Mouse (Mus musculus): Measurements from ENCODE around the gene Phactr3. TPM values are rescaled to one million over a fixed set of nuclear protein-coding genes. Genes with fewer than 3 reads are reported as not detected.

The Phactr3 gene
- total RNA-seq, 2 experiments from 2014 or later: 148 TPM

DNA sequence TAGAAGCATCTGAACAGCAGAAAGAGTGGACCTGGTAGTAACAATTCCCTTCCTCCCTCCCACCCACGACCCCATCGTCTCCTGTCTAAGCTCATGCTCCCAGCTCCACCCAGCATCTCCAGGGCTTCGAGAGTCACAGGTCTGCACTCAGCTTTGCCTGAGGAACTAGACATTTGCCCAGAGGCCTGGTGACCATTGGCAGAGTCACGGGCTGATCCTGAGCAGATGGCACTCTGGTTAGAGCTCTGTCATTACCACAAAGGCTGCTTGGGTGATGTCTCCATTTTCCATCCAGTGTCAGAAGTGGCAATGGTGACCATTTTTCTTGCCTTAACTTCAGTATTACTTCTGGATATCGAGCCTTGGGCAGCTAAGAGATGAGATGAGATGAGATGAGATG lies 127.1 kb downstream of the Phactr3 start:
- no peak for DNase-seq (ENCODE audit: extremely low spot score in 1 of 2, low spot score in 1 of 2)

DNA sequence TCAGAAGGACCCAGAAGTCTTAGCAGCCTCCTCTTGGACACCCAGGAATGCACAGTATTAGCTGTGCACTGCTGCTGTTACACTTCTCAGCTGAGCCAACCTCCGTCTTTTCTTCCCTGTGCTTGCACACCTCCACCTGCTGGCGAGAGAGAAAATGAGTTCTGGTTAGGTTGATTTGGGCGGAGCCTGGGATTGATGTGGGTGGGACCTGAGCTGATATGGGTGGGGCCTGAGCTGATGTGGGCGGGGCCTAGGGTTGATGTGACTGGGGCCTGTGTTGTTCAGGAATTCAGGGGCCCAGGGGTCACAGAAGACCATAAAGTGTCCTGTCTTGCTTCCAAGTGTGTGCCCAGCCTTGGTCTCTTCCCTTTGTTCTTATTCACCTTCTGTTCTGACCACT lies 128.0 kb downstream of the Phactr3 start:
- DNase-seq (ENCODE audit: extremely low spot score in 1 of 2, low spot score in 1 of 2): no peak

DNA sequence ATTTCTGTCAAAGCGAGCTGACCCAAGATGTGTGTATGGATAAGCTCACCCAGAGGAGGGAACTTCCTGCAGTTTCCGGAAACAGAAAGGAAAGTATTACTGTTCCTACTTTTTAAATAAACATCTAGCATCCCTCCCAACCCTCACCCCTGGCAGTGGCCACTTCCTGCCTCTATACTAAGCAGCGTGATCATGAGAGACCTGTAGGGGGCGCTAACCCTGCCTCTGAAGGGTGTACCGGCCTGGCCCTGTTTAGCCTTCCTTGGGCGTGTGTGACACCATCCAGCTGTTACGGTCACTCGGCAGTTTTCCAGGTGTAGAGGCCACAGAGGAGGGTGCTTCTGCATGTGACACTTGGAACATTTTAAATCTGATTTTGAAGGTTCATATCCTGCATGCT lies 128.5 kb downstream of the Phactr3 start:
- DNase-seq (ENCODE audit: extremely low spot score in 1 of 2, low spot score in 1 of 2): no peak

DNA sequence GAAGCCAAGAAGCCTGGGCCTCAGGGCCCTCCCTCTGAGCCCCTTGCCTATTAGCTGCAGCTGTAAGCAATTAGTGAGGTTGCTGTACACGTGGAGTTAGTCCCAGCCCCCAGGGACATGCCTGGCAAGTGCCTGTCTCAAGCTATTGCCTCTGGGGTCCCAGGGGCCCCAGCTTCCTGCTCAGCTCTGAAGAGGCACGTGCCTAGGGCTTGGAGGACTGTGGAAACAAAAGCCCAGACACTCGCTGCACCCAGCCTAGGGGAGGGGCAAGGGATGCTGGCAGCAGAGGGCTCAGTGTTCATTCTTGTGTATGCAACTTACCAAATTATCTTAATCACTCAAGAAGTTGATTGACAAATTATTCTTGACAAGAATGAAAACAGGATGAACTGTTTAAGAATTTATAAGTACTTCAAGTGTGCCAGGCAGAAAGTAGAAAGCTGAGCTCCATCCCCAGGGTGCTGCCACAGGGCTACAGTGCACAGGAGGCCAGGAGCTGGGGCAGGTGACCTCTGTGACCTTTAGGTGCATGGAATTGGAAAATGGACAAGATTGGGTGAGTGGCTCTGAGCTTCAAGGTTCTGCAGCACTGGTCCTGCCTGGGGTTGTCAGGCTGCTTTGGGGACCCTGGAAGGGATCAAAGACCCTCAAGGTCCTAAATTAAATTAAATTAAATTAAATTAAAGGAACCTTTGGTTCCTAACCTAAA lies 138.5 kb downstream of the Phactr3 start:
- no peak for DNase-seq (ENCODE audit: extremely low spot score in 1 of 2, low spot score in 1 of 2)

DNA sequence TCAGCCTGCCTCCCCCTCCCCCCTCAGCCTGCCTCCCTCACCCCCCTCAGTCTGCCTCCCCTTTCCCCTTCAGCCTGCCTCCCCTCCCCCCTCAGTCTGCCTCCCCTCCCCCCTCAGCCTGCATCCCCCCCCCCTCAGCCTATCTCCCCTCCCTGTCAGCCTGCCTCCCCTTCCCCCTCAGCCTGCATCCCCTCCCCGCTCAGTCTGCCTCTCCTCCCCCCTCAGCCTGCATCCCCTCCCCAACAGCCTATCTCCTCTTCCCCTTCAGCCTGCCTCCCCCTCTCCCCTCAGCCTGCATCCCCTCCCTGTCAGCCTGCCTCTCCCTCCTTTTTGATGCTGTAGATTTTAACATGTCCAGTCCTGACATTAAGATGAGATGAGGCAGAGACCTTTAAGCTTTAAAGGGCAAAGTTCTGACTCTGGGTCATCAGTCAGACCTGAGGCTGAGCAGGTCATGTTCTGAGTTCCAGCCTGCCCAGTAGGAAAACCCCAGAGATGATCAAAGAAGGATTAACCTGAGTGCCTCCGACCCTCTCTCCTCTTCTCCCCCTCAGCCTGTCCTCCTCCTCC lies 139.3 kb downstream of the Phactr3 start:
- DNase-seq (ENCODE audit: extremely low spot score in 1 of 2, low spot score in 1 of 2): no peak

DNA sequence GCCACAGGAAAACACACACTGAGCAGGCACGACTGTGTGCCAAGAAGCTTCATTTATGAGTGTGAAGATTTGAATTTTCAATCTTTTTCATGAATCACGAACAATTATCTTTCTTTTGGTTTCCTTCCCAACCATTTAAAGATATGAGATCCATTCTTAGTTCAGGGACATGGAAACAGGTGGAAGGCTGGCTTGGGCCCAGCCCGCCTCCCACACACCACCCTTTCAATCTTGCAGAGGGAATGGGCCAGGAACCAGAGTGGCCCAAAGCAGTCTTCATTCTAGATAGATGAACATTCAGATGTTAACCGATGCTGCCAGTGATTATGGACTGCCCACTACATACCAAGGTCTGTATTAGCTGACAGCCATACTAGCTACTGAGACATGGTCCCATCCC lies 144.3 kb downstream of the Phactr3 start:
- DNase-seq (ENCODE audit: extremely low spot score in 1 of 2, low spot score in 1 of 2): no peak

DNA sequence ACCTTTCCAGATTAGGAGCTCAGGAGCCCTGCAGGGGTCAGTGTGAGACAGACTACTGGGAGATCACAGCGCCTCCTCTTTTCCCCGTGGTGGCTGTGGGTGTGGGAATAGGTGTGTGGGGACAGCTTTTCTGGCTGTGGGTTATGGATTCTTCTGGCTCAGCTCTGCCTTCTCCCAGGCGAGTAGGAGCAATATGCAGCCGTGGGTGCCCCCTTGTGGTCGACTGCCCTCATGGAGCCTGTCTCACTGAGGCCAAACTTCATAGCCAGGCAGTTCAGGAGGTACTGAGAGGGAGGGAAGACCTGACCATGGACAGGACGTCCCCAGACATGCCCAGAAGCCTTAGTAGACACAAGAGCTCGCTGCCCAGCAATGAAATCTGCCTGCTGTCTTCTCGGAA lies 145.6 kb downstream of the Phactr3 start:
- peak; percentile 94 to 99 for DNase-seq (ENCODE audit: extremely low spot score in 1 of 2, low spot score in 1 of 2)

DNA sequence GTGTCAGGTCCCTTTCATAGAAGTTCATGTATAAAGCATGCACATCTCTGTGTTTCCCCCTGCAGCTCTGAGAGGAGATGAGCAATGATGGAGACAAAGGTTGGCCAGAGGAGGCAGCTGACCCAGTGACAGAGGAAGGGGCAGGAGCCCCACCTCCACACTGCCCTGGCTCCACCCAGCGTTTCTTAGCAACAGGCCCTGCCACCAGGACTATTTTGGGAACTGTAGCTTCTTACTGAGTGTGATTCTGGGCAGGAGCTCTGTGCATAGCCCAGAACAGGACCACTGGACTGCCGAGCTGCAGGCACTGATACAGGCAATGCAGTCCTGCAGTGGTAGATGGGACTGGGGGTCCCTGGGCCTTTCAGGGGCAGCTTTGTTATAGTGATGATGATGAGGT lies 146.7 kb downstream of the Phactr3 start:
- DNase-seq (ENCODE audit: extremely low spot score in 1 of 2, low spot score in 1 of 2): no peak

DNA sequence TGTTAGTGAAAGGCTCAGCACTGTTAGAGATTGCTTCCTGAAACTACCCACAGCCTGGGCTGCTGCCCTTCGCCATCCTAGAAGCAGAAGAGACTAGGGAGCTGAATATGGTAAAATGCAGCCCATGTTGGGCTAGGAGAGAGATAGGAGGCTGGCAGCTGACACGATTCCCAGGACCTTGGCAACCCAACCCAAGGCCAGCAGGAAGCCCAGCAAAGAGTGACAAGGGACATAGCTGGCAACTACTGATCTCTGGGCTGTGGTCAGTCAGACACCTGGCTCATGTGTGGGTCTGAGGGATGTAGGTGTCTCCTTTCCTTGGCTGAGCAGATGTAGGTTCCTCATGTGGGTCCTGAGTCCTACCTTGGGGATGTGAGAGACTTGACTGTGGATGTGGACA lies 152.0 kb downstream of the Phactr3 start:
- no peak for DNase-seq (ENCODE audit: extremely low spot score in 1 of 2, low spot score in 1 of 2)

DNA sequence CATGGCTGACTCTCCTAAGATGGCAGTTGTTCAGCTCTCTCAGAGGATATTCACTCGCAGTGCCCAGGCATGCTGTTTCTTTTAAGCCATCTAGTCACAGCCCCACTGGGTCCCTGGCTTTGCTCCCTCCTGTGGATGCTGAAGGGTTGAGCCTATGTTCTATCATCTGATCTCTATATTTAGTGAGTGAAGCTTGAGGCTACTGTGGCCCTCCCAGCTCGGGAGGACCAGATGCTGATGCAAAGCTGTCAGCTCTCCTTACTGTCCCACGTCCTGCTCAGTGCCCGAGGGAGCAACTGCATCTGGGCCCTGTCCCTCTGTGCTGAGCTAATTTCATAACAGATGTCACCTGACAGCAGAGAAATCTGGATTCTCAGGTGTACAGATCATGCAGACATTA lies 153.6 kb downstream of the Phactr3 start:
- DNase-seq (ENCODE audit: extremely low spot score in 1 of 2, low spot score in 1 of 2): no peak

DNA sequence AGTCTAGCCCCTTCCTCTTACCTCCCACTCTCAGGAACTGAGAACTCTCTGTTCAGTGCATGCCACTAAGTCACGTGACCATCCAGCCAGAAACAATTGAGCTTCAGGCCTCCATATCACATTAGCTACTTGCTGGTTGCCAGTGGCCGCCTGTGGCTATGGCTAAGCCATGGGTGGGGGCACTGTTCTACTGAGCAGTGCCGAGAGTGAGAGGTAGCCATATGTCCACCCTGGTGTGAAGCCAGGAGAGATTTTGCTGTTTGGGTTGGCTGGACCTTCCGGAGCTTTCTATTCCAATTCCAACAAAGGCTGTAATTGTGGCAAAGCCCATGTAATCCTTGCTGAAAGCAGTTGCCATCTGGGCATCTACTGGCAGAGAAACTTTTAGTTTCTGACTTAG lies 155.4 kb downstream of the Phactr3 start:
- no peak for DNase-seq (ENCODE audit: extremely low spot score in 1 of 2, low spot score in 1 of 2)

DNA sequence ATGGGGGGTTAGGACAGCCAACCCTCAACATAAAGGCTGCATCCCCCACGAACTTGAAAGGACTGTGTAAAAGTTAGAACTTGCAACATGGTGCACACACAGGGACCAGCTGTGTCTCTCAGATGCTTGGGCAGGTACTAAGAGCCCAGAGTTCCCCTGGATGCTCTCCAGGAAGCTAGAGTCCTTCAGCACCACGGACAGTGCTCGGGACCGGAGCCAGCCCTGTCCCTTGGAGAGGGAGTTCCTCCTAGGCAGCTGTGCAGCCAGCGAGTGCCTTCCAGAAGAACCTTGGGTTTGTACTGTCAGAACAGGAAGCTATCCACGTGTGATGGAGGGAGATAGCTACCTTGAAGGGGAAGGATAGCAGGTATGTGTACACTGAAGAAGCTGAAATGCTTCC lies 158.4 kb downstream of the Phactr3 start:
- DNase-seq (ENCODE audit: extremely low spot score in 1 of 2, low spot score in 1 of 2): peak in 1 of 2 experiments; percentile 50

DNA sequence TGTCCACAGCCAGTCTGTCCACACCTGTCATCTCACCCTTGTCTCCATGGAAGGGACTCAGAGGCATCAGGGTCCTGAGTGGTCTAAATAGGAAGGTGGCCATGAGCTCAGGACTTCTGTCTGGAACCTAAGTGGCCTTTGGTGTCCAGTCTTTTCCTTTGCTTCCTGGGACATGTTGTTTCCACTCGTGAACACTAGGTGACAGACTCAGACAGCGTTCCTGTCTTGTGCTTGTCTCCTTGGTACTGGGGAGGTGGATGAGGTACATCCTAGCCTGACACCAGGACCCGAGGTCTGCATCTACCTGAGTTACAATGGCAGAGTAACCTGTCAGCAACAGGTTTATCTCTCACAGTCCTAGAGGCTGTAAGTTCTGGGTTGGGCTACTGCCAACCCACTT lies 162.4 kb downstream of the Phactr3 start:
- no peak for DNase-seq (ENCODE audit: extremely low spot score in 1 of 2, low spot score in 1 of 2)

DNA sequence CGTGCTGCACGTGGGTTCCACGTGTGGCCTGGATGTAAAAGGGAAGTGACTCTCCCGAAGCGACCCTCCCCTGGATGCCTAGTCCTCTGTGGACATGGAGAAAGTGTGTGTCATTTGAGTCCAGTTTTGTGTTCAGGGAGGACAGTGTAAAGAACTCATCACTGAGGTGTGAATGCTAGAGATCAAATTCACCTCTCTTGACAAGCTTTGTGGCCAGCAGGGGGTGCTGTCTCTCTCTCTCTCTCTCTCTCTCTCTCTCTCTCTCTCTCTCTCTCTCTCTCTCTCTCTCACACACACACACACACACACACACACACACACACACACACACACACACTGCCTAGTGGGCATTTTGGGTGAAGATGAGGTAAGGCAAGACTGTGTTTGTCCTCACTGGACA lies 168.5 kb downstream of the Phactr3 start:
- peak; percentile 58 to 87 for DNase-seq (ENCODE audit: extremely low spot score in 1 of 2, low spot score in 1 of 2)

DNA sequence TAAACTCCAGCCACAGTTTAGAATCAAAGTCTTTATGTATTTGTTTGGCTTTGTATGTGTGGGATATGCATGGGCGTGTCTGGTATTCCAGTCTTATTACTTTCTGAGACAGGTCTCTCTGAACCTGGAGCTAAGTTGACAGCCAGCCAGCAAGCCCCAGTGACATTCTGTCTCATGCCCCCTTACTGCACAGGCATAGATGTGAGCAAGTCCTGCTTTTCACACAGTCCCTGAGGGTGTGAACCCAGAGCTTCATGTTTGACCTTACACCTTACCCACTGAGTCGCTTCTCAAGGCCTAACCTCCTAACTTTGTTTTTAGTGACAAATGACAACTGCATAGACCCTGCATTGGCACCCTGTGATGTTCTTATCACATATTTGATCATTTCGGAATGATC lies 169.9 kb downstream of the Phactr3 start:
- DNase-seq (ENCODE audit: extremely low spot score in 1 of 2, low spot score in 1 of 2): no peak

DNA sequence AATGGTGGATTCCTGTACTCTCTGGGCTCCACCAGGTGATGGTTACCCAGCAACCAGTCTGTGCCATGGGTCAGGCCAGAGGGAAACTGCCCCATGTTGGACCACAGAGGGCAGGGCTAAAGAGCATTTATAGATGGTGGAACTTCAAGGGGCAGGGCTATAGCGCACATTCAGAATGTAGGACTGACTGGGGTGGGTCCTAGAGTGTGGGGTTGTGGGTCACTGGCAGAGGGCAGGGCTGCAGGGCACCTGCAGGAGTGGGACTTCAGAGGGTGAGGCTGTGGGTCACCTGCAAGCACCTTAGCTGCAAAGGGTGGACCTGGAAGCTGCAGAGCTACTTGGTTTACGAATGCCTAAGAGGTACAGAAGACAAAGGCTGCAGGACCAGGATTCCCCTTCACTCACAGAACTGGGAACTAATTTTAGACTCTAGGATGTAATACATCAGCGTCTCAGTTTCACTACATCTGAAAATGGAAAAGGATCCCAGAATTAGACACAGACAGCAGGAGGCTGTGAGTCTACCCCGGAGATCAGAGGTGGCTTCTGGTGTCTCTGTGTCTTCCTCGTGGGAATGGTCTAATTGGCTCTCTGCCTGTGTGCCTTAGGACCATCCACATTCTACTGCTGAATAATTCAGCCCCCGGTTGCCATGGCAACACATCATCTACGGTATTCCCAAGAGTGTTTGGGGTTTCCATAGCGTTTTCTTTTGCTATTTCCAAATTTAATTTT lies 184.8 kb downstream of the Phactr3 start:
- DNase-seq (ENCODE audit: extremely low spot score in 1 of 2, low spot score in 1 of 2): peak; percentile 35 to 41

DNA sequence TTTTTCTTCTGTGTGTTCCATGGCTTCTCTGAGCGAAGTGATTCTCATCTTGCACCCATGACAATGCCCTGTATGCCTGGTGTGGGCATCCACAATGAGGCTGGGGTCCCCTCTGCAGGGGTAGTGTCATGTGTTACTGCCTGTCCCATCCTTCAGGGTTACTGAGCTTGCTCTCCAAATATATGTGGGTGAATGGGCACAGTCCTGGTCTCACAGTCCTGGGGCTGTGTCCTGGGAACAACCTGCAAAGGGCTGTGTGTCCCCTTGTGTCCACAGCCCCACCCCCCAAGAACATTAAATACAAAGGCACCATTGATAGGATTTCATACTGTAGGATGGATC lies 185.4 kb downstream of the Phactr3 start:
- no peak for DNase-seq (ENCODE audit: extremely low spot score in 1 of 2, low spot score in 1 of 2)

DNA sequence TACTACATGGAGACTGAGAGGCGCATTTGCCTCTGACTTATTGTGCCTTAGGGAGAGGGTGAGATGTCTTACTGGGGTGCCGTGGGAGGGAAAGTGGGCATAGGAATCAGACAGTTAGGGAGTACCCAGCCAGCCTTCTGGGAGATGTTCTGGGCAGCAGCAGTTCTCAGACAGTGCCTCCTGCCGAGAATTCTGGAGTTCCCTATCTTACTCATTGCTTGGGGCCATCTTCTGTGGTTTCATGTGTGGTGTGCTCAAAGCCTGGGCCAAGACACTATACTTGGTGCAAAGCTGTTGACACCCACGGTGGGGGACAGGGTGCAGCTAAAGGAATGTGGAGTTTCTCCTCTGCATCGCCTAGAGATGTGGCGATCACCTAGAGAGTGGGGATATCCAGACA lies 185.9 kb downstream of the Phactr3 start:
- DNase-seq (ENCODE audit: extremely low spot score in 1 of 2, low spot score in 1 of 2): no peak

DNA sequence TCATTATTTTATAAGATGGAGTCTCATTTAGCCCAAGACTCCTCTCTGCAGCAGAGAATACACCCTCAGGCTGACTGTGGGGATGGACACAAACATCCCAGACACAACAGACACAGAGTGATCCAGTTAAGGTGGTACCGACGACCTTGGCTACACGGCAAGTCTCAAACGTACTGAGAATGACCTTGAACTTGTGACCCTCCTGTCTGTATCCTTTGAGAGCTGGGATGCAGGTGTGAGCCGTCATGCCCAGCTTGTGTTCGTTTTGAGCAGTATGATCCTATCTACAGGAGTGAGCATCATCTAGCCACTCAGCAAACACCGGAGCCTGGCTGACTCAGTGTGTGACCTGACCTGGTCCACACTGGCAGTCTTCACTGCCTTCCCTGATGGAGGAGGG lies 194.8 kb downstream of the Phactr3 start:
- DNase-seq (ENCODE audit: extremely low spot score in 1 of 2, low spot score in 1 of 2): no peak

DNA sequence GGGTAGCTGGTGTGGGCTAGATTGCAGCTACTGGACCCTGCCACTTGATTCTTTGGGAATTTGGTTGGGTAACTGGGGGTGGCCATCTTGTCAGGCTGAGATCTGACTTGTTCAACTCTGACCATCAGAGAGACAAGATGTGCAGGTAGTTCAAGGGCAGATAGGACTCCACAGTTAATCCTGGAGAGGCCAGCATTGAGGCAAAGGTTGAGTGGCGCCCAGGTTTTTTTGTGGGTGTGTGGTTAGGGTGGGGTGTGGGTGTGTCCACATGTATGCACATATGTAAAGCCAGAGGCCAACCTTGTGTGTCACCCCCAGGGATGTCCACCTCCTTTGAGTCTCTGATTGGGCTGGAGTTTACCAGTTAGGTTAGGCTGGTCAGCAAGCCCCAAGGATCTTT lies 197.5 kb downstream of the Phactr3 start:
- DNase-seq (ENCODE audit: extremely low spot score in 1 of 2, low spot score in 1 of 2): no peak

DNA sequence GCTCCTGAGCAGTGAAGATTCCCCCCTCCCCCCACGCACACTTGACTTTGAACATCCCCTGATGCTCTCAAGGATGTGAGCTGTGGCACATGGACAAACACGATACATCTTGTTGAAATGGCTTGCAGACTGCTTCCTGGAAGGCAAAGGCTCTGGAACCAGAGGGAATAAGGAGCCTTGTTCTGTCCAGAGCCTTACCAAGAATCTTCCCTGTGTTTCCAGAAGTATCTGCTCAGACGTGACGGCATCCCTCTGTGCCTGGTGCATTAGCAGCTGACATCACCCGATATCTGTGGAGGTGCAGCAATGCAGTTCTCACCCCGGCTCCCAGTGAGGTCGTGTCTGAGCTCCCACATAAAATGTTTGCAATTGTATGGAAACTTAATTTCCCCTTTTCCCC lies 201.0 kb downstream of the Phactr3 start:
- DNase-seq (ENCODE audit: extremely low spot score in 1 of 2, low spot score in 1 of 2): no peak

DNA sequence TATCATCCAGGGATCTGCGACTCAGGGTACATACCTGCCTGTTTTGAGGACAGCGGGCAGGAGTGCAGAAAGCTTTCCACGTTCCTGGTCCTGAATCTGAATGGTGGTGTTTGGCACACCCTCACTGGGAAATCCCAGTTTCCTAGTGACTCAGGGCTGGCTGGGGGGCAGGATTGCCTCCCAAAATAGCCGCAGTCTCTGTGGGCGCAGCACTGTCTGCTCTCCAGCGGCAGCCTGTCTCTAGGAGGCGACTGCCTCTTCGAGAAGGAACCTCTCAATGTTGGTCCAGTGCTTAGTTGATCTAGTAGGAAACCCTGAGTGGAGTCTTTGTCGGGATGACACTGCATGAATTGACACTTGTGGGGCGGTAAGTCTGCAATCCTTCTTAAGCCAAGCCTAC lies 202.5 kb downstream of the Phactr3 start:
- DNase-seq (ENCODE audit: extremely low spot score in 1 of 2, low spot score in 1 of 2): no peak
